Mouse (Mus musculus): Measurements from ENCODE around the gene Pum1. TPM values are rescaled to one million over a fixed set of nuclear protein-coding genes. Genes with fewer than 3 reads are reported as not detected.

Gene Pum1
- total and polyA plus RNA-seq, 2 experiments from 2014 or later: 84.6 to 85.6 TPM

GRCm38 (mm10) chr4:130704615-130705014 lies 41.5 kb downstream of the Pum1 start:
- ATAC-seq: no peak

GRCm38 (mm10) chr4:130706215-130707000 lies 43.3 kb downstream of the Pum1 start:
- H3K9ac ChIP-seq: no peak overlapping the region
- H3K9me3 ChIP-seq (ENCODE audit: low read length): no peaks in the 10 kb centered on the region
- H3K36me3 ChIP-seq (ENCODE audit: insufficient read depth): peaks cover 4% of the 10 kb centered on the region; the same call in 1 of the 2 replicates
- no peaks in the 10 kb centered on the region for H3K4me1 ChIP-seq (ENCODE audit: insufficient read depth)
- WGBS: 81% methylated on average over 3 of the region's 3 CpGs
- H3K4me2 ChIP-seq (ENCODE audit: low read depth): no peak overlapping the region
- no peak for TF ChIP-seq CTCF (IDR thresholded peaks at IDR 0.05; ENCODE audit: low read depth)
- ATAC-seq (no peak), DNase-seq (no peak)
- H3K27me3 ChIP-seq (ENCODE audit: insufficient read depth, low read length): no peaks in the 10 kb centered on the region
- H3K4me3 ChIP-seq (ENCODE audit: low read depth, low read length): no peak overlapping the region
- no peak overlapping the region for H3K27ac ChIP-seq (ENCODE audit: low read depth, low read length)

More at GRCm38 (mm10) chr4:130704615-130705014, 41.5 kb downstream of the Pum1 start:
- no peak for DNase-seq
- Histone ChIP-seq H3K27ac (ENCODE audit: low read depth, low read length) (no peak overlapping the region), H3K9ac (no peak overlapping the region), H3K4me2 (ENCODE audit: low read depth) (no peak overlapping the region), H3K4me3 (ENCODE audit: low read depth, low read length) (no peak overlapping the region), H3K27me3 (ENCODE audit: insufficient read depth, low read length) (no peaks in the 10 kb centered on the region), H3K9me3 (ENCODE audit: low read length) (no peaks in the 10 kb centered on the region), H3K36me3 (ENCODE audit: insufficient read depth) (peaks cover 4% of the 10 kb centered on the region; the same call in 1 of the 2 replicates), H3K4me1 (ENCODE audit: insufficient read depth) (no peaks in the 10 kb centered on the region)
- TF ChIP-seq CTCF (IDR thresholded peaks at IDR 0.05; ENCODE audit: low read depth): no peak
- 93% methylated on average over 4 of the region's 4 CpGs for WGBS

DNA sequence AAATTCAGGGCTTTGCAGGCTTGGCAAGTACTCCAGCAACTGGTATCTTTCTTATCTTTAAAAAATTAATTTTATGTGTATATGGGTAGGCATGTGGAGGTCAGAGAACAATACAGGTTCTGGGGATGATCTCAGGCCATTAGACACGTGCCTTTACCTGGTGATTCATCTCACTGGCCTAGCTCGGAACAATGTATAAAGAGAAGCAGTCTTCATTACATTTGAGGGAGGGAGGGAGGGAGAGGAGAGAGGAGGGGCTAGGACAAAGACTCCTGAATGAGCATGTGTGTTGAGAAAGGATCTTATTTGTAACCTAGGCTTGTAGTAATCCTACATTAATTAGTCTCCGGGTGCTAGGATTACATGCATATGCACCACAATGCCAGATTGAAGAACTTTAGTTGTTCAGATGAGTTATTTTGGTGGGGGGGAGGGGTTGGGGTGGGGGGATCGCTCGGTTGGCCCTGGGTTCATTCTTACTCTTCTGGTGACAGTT lies 48.3 kb downstream of the Pum1 start:
- H3K9me3 ChIP-seq (ENCODE audit: low read length): no peaks in the 10 kb centered on the region
- no peak overlapping the region for H3K9ac ChIP-seq
- ATAC-seq (no peak), DNase-seq (no peak)
- no peak for TF ChIP-seq CTCF (IDR thresholded peaks at IDR 0.05; ENCODE audit: low read depth)
- peaks cover 9% of the 10 kb centered on the region; the same call in 1 of the 2 replicates for H3K4me1 ChIP-seq (ENCODE audit: insufficient read depth)
- no peak overlapping the region for H3K27ac ChIP-seq (ENCODE audit: low read depth, low read length)
- H3K4me2 ChIP-seq (ENCODE audit: low read depth): no peak overlapping the region
- 11% methylated on average over 5 of the region's 5 CpGs for WGBS
- no peak overlapping the region for H3K4me3 ChIP-seq (ENCODE audit: low read depth, low read length)
- H3K27me3 ChIP-seq (ENCODE audit: insufficient read depth, low read length): no peaks in the 10 kb centered on the region
- no peaks in the 10 kb centered on the region for H3K36me3 ChIP-seq (ENCODE audit: insufficient read depth)

GRCm38 (mm10) chr4:130712341-130712740 lies 49.2 kb downstream of the Pum1 start:
- H3K27ac ChIP-seq (ENCODE audit: low read depth, low read length): no peak overlapping the region
- no peak for TF ChIP-seq CTCF (IDR thresholded peaks at IDR 0.05; ENCODE audit: low read depth)
- no peak overlapping the region for H3K4me3 ChIP-seq (ENCODE audit: low read depth, low read length)
- WGBS: 84% methylated on average over 3 of the region's 3 CpGs
- no peaks in the 10 kb centered on the region for H3K36me3 ChIP-seq (ENCODE audit: insufficient read depth)
- no peak for ATAC-seq
- no peaks in the 10 kb centered on the region for H3K27me3 ChIP-seq (ENCODE audit: insufficient read depth, low read length)
- H3K9ac ChIP-seq: no peak overlapping the region
- peaks cover 9% of the 10 kb centered on the region; the same call in 1 of the 2 replicates for H3K4me1 ChIP-seq (ENCODE audit: insufficient read depth)
- H3K9me3 ChIP-seq (ENCODE audit: low read length): no peaks in the 10 kb centered on the region
- no peak overlapping the region for H3K4me2 ChIP-seq (ENCODE audit: low read depth)
- no peak for DNase-seq

GRCm38 (mm10) chr4:130713430-130713829 lies 50.3 kb downstream of the Pum1 start:
- H3K9ac ChIP-seq: no peak overlapping the region
- H3K27me3 ChIP-seq (ENCODE audit: insufficient read depth, low read length): no peaks in the 10 kb centered on the region
- WGBS: 78% methylated on average over 5 of the region's 5 CpGs
- ATAC-seq (no peak), DNase-seq (no peak)
- no peaks in the 10 kb centered on the region for H3K9me3 ChIP-seq (ENCODE audit: low read length)
- no peak overlapping the region for H3K27ac ChIP-seq (ENCODE audit: low read depth, low read length)
- H3K4me1 ChIP-seq (ENCODE audit: insufficient read depth): peaks cover 9% of the 10 kb centered on the region; the same call in 1 of the 2 replicates
- H3K4me2 ChIP-seq (ENCODE audit: low read depth): no peak overlapping the region
- H3K4me3 ChIP-seq (ENCODE audit: low read depth, low read length): no peak overlapping the region
- TF ChIP-seq CTCF (IDR thresholded peaks at IDR 0.05; ENCODE audit: low read depth): no peak
- no peaks in the 10 kb centered on the region for H3K36me3 ChIP-seq (ENCODE audit: insufficient read depth)

- no peaks in the 10 kb centered on the region for H3K9me3 ChIP-seq (ENCODE audit: low read length)
- H3K36me3 ChIP-seq (ENCODE audit: insufficient read depth): no peaks in the 10 kb centered on the region
- H3K27me3 ChIP-seq (ENCODE audit: insufficient read depth, low read length): no peaks in the 10 kb centered on the region
- ATAC-seq (no peak), DNase-seq (no peak)
- peaks cover 10% of the 10 kb centered on the region; the same call in 1 of the 2 replicates for H3K4me1 ChIP-seq (ENCODE audit: insufficient read depth)
- no peak overlapping the region for H3K27ac ChIP-seq (ENCODE audit: low read depth, low read length)
- no peak for TF ChIP-seq CTCF (IDR thresholded peaks at IDR 0.05; ENCODE audit: low read depth)
- H3K9ac ChIP-seq: no peak overlapping the region
- no peak overlapping the region for H3K4me2 ChIP-seq (ENCODE audit: low read depth)
- H3K4me3 ChIP-seq (ENCODE audit: low read depth, low read length): no peak overlapping the region
Measured at GRCm38 (mm10) chr4:130715126-130715525, 52.0 kb downstream of the Pum1 start.

- DNase-seq (no peak), ATAC-seq (no peak)
- Histone ChIP-seq H3K36me3 (ENCODE audit: insufficient read depth) (no peaks in the 10 kb centered on the region), H3K9me3 (ENCODE audit: low read length) (no peaks in the 10 kb centered on the region), H3K9ac (no peak overlapping the region), H3K4me1 (ENCODE audit: insufficient read depth) (peaks cover 12% of the 10 kb centered on the region; the same call in 1 of the 2 replicates), H3K4me2 (ENCODE audit: low read depth) (no peak overlapping the region), H3K27ac (ENCODE audit: low read depth, low read length) (no peak overlapping the region), H3K4me3 (ENCODE audit: low read depth, low read length) (no peak overlapping the region), H3K27me3 (ENCODE audit: insufficient read depth, low read length) (no peaks in the 10 kb centered on the region)
- TF ChIP-seq CTCF (IDR thresholded peaks at IDR 0.05; ENCODE audit: low read depth): no peak
Measured at GRCm38 (mm10) chr4:130715623-130716022, 52.5 kb downstream of the Pum1 start.
